Mouse (Mus musculus) kidney, adult 2 months (tissue): Measurements from ENCODE around the gene Dnah2. TPM values are rescaled to one million over a fixed set of nuclear protein-coding genes. Genes with fewer than 3 reads are reported as not detected.

Experiments
- DNase-seq: peaks from one replicate; pipeline ENCODE4 v3.0.0; 2021
- H3K27ac ChIP-seq: fragments of 200-500 bp; 2 replicates; pipeline ENCODE4 v1.5.1; 2012; ENCODE audit warnings: low read depth, low read length, control low read depth, inconsistent platforms; ENCODE audit not compliant: insufficient read depth
- H3K27me3 ChIP-seq: fragments of 200-500 bp; replicated peaks from 2 replicates; pipeline ENCODE4 v1.6.1; 2012; ENCODE audit warnings: mild to moderate bottlenecking, moderate library complexity, low read length, inconsistent platforms; ENCODE audit not compliant: control insufficient read depth, insufficient read depth
- H3K36me3 ChIP-seq: fragments of 200-500 bp; 2 replicates; pipeline ENCODE4 v1.6.1; 2012; ENCODE audit warnings: mild to moderate bottlenecking, moderate library complexity, low read length, inconsistent platforms; ENCODE audit not compliant: control insufficient read depth, insufficient read depth
- H3K4me1 ChIP-seq: fragments of 200-500 bp; 2 replicates; pipeline ENCODE4 v1.6.1; 2011; ENCODE audit warnings: low read length; ENCODE audit not compliant: control insufficient read depth, insufficient read depth
- H3K4me3 ChIP-seq: fragments of 200-500 bp; 2 replicates; pipeline ENCODE4 v1.5.1; 2011; ENCODE audit warnings: mild to moderate bottlenecking, low read depth, low read length, control low read depth; ENCODE audit not compliant: insufficient read depth
- CTCF ChIP-seq: fragments of 200-500 bp; conservative IDR thresholded peaks from 2 replicates; pipeline ENCODE4 v1.5.1; 2011; ENCODE audit warnings: low read depth, mild to moderate bottlenecking, control low read depth, low read length, moderate library complexity, mixed read lengths; ENCODE audit not compliant: insufficient read depth, insufficient read length
- POLR2A ChIP-seq: fragments of 200-500 bp; IDR thresholded peaks from one replicate; pipeline ENCODE4 v1.6.1; 2011; ENCODE audit warnings: low read depth, low read length, control low read depth
- WGBS: fragments of 180-500 bp; shearing (Covaris S2); methylation state at CpG from one replicate; pipeline ENCODE4 v1.1.7; 2018; 5-methylcytosine and 5-hydroxymethylcytosine counted together
- polyA plus RNA-seq: library from polyadenylated mRNA; depleted of rRNA; stranded (reverse); fragments of >200 nt; gene quantifications from 2 replicates; pipeline ENCODE4 v1.2.3, GENCODE M21; 2012

Gene Dnah2
- polyA plus RNA-seq, 1 experiment = 0.50 TPM

DNA sequence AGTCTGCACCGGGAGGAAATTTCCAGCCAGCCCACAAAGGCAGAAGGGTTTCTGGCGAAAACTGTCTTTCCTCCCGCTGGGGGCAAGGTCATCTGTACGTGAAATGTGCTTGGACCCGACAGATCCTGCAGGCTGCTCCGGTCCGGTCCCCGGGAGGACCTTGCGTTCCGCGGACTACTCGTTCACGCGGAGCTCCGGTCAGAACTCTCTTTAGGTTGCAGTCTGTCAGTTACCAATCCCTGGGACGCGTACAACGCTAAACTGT lies 138.9 kb downstream of the Dnah2 start:
- Histone ChIP-seq H3K27ac (peak overlapping the region; percentile 95), H3K36me3 (peaks cover 2% of the 10 kb centered on the region; the same call in 1 of the 2 replicates), H3K27me3 (no peaks in the 10 kb centered on the region), H3K4me3 (peak overlapping the region; percentile 64), H3K4me1 (peaks cover 38% of the 10 kb centered on the region)
- DNase-seq = no peak
- no peak for TF ChIP-seq CTCF
- TF ChIP-seq POLR2A = no peak
- under 1% methylated on average over 18 of the region's 18 CpGs for WGBS

GRCm38 (mm10) chr11:69409378-69410044 lies 139.4 kb downstream of the Dnah2 start:
- H3K4me3 ChIP-seq = peak overlapping the region; percentile 64
- TF ChIP-seq POLR2A (no peak), CTCF (no peak)
- peaks cover 37% of the 10 kb centered on the region for H3K4me1 ChIP-seq
- WGBS = 1% methylated on average over 43 of the region's 46 CpGs
- peak; percentile 95 for DNase-seq
- H3K36me3 ChIP-seq = peaks cover 2% of the 10 kb centered on the region; the same call in 1 of the 2 replicates
- peak overlapping the region; percentile 95 for H3K27ac ChIP-seq
- no peaks in the 10 kb centered on the region for H3K27me3 ChIP-seq

DNA sequence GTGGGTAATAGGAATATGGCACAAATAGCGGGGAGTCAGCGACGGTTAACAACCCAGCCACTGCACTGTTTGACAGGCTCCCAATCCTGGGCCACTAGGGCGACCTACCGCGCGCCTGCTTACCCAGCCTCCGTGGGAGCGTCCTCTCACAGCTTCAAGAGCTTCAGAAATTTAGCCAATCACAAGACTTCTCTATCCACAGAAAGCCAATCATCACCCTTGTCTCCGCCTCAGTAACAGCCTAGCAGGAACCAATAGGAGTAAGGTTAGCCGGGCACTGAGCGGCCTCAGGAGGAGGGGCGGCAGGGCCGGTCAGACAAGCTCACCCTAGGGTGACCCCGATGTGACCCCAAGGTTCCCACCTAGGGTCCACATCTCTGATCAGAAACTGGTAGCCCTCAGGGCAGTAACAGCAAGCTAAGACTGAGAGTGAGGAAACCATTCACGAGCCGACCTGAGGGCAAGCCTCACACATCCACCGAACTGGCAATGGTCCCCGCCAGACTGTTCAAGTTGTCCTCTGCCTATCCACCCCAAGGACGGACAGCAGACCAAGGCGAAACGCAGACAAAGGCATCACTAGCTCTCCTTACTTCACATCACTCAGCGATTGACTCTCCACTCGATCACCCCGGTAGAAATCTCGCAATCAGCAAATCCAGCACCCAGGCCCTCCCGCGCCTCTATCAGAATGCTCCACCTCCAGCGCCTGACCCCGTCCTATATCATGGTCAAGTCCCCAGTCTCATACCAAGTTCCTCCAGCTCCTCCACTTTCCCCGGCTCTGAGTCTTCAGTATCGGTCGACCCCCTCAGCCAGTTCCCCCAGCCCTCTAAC lies 140.2 kb downstream of the Dnah2 start:
- TF ChIP-seq POLR2A = peak; percentile 30
- 0 out of 2 replicates have a peak, but pooled peaks have one; percentile 24 for TF ChIP-seq CTCF
- Histone ChIP-seq H3K27me3 (no peaks in the 10 kb centered on the region), H3K27ac (peak overlapping the region; percentile 88), H3K4me3 (peak overlapping the region; percentile 64), H3K36me3 (peaks cover 2% of the 10 kb centered on the region; the same call in 1 of the 2 replicates), H3K4me1 (peaks cover 29% of the 10 kb centered on the region)
- WGBS = under 1% methylated on average over 33 of the region's 33 CpGs
- DNase-seq = peak; percentile 97

DNA sequence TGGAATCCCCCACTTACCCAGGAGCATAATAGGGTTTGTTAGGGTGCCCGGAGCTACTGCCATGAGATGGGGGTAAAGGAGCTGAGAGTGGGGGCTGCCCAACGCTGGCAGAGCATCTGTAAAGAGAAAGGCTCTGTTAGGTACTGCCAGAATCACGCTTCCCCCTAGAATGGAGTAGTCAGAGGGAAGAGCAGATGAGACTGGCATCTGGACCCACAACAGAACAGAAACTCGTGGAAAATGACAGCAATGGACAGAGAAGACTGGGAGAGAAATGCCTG lies 141.2 kb downstream of the Dnah2 start:
- H3K4me3 ChIP-seq = no peak overlapping the region
- 74% methylated on average over 4 of the region's 4 CpGs for WGBS

DNA sequence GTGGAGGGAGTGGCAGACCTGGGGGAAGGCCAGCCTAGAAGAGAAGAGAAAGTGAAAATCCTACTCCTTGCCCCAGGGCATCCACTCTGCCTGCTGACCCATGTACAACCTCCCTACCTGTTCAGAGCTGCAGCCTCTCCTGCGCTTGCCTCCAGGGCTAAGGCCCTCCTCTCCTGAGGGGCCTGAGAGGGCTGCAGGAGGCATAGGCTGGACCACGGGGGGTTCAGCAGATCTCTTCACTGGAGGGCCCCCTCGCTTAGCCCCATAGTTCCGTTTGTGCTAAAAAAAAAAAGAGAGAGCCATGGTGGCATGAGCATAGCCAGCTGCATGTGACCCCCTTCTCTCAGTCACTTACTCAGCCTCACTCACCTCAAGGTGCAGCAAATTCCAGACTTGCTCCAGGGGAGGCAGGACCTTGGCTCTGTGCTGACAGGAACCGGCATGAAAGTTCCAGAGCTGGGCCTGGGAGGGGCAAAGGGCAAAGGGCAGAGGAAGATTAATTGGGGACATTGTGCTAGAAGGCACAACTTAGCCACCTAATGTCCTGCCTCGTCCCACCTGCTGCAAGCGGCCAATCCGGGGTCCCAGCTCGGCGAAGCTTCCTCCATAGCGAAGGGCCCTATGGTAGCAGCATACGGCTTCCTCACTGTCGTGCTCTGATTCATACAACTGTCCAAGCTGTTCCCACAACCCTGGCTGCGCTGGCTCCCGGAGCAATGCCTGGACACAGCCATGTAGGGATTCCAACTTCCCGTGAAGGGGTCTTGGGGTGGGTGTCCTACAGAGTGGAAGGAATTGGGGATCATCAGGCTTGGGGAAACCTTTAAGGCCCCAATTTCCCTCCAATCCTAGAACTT lies 141.8 kb downstream of the Dnah2 start:
- TF ChIP-seq CTCF (no peak), POLR2A (no peak)
- no peak overlapping the region for H3K4me3 ChIP-seq
- H3K27me3 ChIP-seq = no peaks in the 10 kb centered on the region
- peak; percentile 79 for DNase-seq
- no peak overlapping the region for H3K27ac ChIP-seq
- H3K4me1 ChIP-seq = peaks cover 15% of the 10 kb centered on the region; the same call in 1 of the 2 replicates
- 68% methylated on average over 16 of the region's 16 CpGs for WGBS
- peaks cover 5% of the 10 kb centered on the region; the same call in 1 of the 2 replicates for H3K36me3 ChIP-seq

More for the DNA sequence above, 141.2 kb downstream of the Dnah2 start:
- Histone ChIP-seq H3K36me3 (peaks cover 5% of the 10 kb centered on the region; the same call in 1 of the 2 replicates), H3K4me1 (peaks cover 20% of the 10 kb centered on the region; the same call in 1 of the 2 replicates), H3K27me3 (no peaks in the 10 kb centered on the region), H3K27ac (no peak overlapping the region)
- no peak for DNase-seq
- TF ChIP-seq POLR2A (no peak), CTCF (no peak)

DNA sequence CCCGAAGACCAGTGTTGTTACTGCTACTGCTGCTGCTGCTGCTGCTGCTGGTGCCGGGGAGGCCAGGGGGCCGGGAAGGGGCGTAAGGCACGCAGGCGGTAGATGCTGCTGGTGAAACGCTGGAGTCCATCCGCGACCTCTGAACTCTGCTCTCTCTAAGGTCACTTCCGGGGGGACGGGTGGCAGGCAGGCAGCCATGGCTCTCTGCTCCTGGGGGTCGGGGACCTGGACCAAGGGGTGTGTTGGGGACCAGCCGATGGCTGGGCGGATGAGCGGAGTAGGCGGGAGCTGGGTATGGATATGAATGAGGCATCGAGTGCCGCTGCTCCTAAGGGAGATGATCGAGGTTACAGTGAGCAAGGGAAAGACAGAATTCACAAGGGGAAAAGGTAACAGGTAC lies 142.6 kb downstream of the Dnah2 start:
- Histone ChIP-seq H3K27ac (no peak overlapping the region), H3K36me3 (peaks cover 5% of the 10 kb centered on the region; the same call in 1 of the 2 replicates), H3K27me3 (no peaks in the 10 kb centered on the region), H3K4me3 (no peak overlapping the region), H3K4me1 (peaks cover 11% of the 10 kb centered on the region; the same call in 1 of the 2 replicates)
- WGBS = 77% methylated on average over 19 of the region's 19 CpGs
- TF ChIP-seq POLR2A = no peak
- no peak for TF ChIP-seq CTCF
- no peak for DNase-seq
